Mouse (Mus musculus) layer of hippocampus, adult 9-11 months (tissue): ENCODE results near the gene Tbx1.

ENCODE experiments used
- DNase-seq: peaks from one replicate; pipeline ENCODE4 v3.0.0; 2022

Gene Tbx1

GRCm38 (mm10) chr16:18586906-18587546, 3.4 kb downstream of the Tbx1 start:
- no peak for DNase-seq

GRCm38 (mm10) chr16:18586076-18586905, 4.2 kb downstream of the Tbx1 start:
- DNase-seq: no peak

GRCm38 (mm10) chr16:18585676-18586075, 4.8 kb downstream of the Tbx1 start:
- DNase-seq: no peak

DNA sequence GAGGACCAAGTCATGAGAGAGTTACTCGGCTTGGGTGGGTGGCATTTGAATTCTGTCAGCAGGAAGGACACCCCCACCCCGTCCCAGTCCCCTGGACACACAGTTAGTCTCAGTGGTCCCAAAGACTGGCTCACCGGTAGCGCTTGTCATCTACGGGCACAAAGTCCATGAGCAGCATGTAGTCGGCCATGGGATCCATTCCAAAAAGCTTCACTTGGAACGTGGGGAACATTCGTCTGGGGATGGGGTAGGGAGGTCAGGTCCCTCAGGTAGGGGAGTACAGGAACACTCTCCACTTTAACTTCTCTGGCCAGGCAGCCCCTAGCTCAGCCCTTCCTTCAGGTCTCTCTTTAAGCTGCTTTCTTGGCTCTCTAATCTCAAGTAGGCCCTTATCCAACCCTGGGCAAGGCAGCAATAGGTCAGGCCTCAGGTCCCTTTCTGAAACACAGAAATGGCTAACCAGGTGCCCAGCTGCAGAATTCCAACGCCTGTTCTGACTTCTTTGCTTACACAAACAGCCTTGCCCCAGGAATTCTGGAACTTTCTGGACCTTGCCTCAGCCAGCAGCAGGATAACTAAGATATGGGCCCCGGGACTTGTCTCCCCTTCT, 5.5 kb downstream of the Tbx1 start:
- no peak for DNase-seq

- no peak for DNase-seq
These were observed 6.7 kb downstream of the Tbx1 start for GRCm38 (mm10) chr16:18583673-18584357.

GRCm38 (mm10) chr16:18583169-18583568, 7.3 kb downstream of the Tbx1 start:
- no peak for DNase-seq

- DNase-seq: no peak
These were observed 7.9 kb downstream of the Tbx1 start for GRCm38 (mm10) chr16:18582426-18583148.

GRCm38 (mm10) chr16:18581623-18582205, 8.8 kb downstream of the Tbx1 start:
- DNase-seq: no peak

- DNase-seq: no peak
These were observed 9.3 kb downstream of the Tbx1 start for GRCm38 (mm10) chr16:18581050-18581622.

- no peak for DNase-seq
These were observed 10.1 kb downstream of the Tbx1 start for GRCm38 (mm10) chr16:18580389-18580788.

GRCm38 (mm10) chr16:18577599-18578160, 12.8 kb downstream of the Tbx1 start:
- no peak for DNase-seq

DNA sequence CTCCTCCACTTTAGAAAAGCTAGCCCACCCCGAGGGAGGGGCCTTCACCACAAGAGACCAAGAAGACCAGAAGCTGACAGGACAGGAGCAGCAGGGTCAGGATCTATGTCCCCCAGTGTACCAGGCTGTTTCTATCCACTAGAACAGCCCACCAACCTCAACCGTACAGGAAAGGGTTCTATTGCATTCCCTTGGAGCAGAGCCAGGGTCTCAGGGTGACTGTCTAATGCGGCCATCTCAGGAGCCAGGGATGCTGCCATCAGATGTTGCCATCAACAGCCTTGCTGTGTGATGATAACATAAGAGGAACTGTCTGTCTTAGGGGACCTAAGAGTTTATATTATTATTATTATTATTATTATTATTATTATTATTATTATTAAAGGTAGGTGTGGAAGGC, 13.4 kb downstream of the Tbx1 start:
- DNase-seq: no peak

DNA sequence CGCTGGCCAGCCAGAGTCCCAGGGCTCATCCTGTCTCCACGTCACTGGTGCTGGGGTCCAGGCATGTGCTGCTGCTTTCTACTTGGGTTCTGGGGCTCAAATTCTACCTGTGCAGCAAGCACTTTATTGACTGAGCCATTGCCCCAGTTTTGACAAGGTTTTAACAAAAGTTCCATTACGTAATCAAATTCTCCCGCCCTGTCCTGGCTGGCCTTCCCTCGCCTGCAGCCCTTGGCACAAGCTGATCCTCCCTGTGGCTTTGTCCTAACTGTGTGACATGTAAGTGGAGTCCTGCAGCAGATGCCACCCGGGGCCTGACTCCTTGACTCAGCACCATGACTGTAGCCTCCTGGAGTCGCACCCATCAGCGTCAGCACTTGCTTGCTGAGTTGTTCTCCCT, 16.3 kb downstream of the Tbx1 start:
- no peak for DNase-seq

DNA sequence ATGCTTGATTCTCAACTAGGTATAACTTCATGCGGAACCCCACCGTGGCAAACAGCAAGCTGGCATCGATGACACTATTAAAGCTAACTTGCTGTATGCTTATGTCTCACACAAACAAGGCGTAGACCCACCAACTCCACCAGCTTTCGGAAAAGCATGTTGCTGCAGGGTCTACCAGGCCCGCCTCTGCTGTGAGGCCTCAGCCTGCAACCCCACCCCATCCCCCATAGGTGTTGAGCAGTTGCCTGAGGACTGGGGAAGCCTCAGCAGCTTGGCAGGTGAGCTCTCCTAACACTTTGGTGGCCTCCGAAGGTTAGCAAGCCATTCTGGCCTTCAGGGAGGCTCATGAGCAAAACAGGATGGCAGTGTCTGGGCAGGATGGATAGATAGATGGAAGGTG, 21.9 kb downstream of the Tbx1 start:
- no peak for DNase-seq

DNA sequence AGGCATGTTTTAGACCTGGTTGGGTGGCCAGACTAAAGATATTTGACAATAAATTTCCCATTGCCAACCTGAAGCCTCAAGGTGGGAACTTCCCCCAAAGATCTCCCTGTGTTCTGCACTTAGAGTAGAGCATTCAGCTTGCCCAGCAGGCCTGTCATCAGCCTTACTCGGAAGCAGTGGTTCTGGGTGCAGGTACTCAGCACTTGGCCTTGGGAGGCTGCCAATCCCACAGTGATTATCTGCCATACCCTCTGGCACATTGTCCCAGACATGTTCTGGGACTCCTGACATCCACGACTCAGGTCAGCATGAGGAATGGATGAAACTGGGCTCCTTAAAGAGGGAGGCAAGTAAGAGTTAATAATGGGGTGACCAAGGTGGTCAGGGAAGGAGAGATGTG, 26.0 kb downstream of the Tbx1 start:
- no peak for DNase-seq

GRCm38 (mm10) chr16:18556461-18556860, 34.0 kb downstream of the Tbx1 start:
- DNase-seq: no peak

GRCm38 (mm10) chr16:18555235-18555935, 35.1 kb downstream of the Tbx1 start:
- no peak for DNase-seq

- no peak for DNase-seq
These were observed 35.8 kb downstream of the Tbx1 start for GRCm38 (mm10) chr16:18554721-18555120.

GRCm38 (mm10) chr16:18552106-18552710, 38.3 kb downstream of the Tbx1 start:
- DNase-seq: no peak

GRCm38 (mm10) chr16:18551604-18552003, 38.9 kb downstream of the Tbx1 start:
- DNase-seq: no peak

DNA sequence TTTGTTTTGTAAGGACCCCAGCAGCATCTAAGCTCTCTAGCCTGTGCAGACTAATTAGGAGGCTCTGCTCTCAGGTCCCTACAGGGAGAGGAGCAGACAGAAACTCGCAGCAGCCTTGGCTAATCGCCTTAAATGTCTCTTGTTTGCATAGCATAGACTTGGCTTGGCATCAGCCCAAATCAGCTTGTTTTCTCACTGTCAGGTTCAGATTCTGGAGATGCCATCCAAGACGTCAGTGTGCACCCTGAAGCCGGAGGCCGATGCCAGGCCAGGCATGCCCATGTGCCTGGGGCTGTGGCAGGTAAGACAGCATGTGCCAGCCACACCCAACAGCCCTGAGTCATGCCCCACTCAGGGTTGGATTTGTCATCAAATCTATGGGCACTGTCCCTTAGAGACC, 42.6 kb downstream of the Tbx1 start:
- DNase-seq: no peak
